Mouse (Mus musculus) erythroblast, embryonic 14.5 days (primary cell): ENCODE results near the gene Rsrp1.

Source experiments
- GATA1 ChIP-seq: IDR thresholded peaks from 2 replicates; pipeline ENCODE4 v1.6.1; 2012; ENCODE audit warnings: low read length, inconsistent platforms, mixed read lengths
- TAL1 ChIP-seq: IDR thresholded peaks from 3 replicates; pipeline ENCODE4 v1.6.1; 2012; ENCODE audit warnings: low read length, inconsistent platforms, mixed read lengths

GRCm38 (mm10) chr4:134925206-134925605, 1.8 kb downstream of the Rsrp1 start:
- TF ChIP-seq TAL1, result no peak
- TF ChIP-seq GATA1, result no peak
